Mouse (Mus musculus) olfactory bulb, adult 2 months (tissue): ENCODE measurements around the gene Hoxa6. TPM values are rescaled to one million over a fixed set of nuclear protein-coding genes. Genes with fewer than 3 reads are reported as not detected.

ENCODE experiments used
- H3K27ac ChIP-seq: fragments of 200-500 bp; 2 replicates; pipeline ENCODE4 v1.5.1; 2012; ENCODE audit warnings: low read depth, low read length; ENCODE audit not compliant: insufficient read depth
- H3K4me1 ChIP-seq: fragments of 200-500 bp; 2 replicates; pipeline ENCODE4 v1.6.1; 2012; ENCODE audit warnings: low read length; ENCODE audit not compliant: control insufficient read depth, insufficient read depth
- H3K4me3 ChIP-seq: fragments of 200-500 bp; 2 replicates; pipeline ENCODE4 v1.5.1; 2012; ENCODE audit warnings: mild to moderate bottlenecking, low read depth, low read length, moderate library complexity; ENCODE audit not compliant: insufficient read depth
- CTCF ChIP-seq: fragments of 200-500 bp; IDR thresholded peaks from 2 replicates; pipeline ENCODE4 v1.5.1; 2012; ENCODE audit warnings: low read depth, mild to moderate bottlenecking, low read length, moderate library complexity; ENCODE audit not compliant: insufficient read depth
- POLR2A ChIP-seq: fragments of 200-500 bp; IDR thresholded peaks from 2 replicates; pipeline ENCODE4 v1.6.1; 2012; ENCODE audit warnings: mild to moderate bottlenecking, low read depth, low read length, moderate library complexity; ENCODE audit not compliant: insufficient read depth
- WGBS: fragments of 180-500 bp; shearing (Covaris S2); methylation state at CpG from one replicate; pipeline ENCODE4 v1.1.7; 2018; 5-methylcytosine and 5-hydroxymethylcytosine counted together
- polyA plus RNA-seq: library from polyadenylated mRNA; stranded (reverse); fragments of >200 nt; gene quantifications from 2 replicates; pipeline ENCODE4 v1.2.4, GENCODE M21; 2012; ENCODE audit warnings: low replicate concordance; ENCODE audit not compliant: missing spikeins, insufficient read depth, insufficient read length

The Hoxa6 gene
- polyA plus RNA-seq, 1 experiment = not detected

DNA sequence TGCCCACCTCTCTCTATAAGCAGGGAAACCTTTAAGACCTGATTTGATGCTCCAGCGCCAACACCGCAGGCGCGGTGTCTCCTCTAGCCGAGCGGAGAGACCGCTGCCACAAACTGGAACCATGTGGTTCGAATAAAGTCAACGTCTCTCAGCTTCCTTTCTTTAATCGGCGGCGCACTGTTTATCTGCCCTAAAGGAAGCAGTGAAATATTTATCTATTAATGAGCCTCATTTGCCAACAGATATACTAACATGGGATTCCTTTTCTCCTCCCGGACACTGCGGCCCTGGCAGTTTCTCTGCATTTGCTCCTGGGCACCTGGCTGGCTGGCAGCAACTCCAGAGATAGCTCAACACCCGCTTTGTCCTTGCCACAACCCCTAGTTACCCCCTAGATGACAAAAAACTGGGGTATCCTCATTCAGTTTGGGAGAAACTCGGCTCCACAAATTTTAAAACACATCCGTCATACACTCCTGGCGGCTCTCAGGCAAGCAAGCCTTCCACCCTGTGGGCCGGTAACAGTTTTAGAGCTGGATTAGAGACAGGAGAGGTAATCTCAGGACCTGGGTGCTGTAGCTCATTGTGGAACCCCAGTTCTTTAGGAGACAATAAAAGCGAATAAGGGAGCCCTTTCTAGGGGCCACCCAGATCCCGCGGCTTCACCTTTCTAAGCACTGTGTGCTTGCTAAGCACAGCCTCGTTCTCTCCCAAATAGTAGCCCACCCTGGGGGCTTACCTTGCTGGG is 9.5 kb upstream of the Hoxa6 start:
- no peak overlapping the region for H3K4me3 ChIP-seq
- TF ChIP-seq CTCF (no peak), POLR2A (no peak)
- no peak overlapping the region for H3K27ac ChIP-seq
- peaks cover 6% of the 10 kb centered on the region for H3K4me1 ChIP-seq
- 7% methylated on average over 23 of the region's 23 CpGs for WGBS

DNA sequence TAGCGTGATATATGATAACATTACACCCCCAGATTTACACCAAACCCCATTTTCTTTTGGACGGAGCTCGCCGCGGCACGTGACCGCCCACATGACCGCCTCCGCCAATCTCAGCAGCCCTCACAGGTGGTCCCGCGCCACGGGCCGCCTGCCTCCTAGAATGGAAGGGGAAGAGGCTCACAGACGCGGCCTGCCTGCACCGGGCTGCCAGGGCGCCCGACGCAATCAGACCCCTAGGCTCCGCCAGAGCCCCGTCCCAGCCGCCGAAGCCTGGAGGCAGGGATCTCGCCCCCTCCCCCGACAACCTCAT is 8.9 kb upstream of the Hoxa6 start:
- 2% methylated on average over 25 of the region's 25 CpGs for whole genome bisulfite sequencing
- H3K27ac ChIP-seq = no peak overlapping the region
- TF ChIP-seq POLR2A (no peak), CTCF (no peak)
- H3K4me3 ChIP-seq = no peak overlapping the region
- H3K4me1 ChIP-seq = peaks cover 6% of the 10 kb centered on the region

DNA sequence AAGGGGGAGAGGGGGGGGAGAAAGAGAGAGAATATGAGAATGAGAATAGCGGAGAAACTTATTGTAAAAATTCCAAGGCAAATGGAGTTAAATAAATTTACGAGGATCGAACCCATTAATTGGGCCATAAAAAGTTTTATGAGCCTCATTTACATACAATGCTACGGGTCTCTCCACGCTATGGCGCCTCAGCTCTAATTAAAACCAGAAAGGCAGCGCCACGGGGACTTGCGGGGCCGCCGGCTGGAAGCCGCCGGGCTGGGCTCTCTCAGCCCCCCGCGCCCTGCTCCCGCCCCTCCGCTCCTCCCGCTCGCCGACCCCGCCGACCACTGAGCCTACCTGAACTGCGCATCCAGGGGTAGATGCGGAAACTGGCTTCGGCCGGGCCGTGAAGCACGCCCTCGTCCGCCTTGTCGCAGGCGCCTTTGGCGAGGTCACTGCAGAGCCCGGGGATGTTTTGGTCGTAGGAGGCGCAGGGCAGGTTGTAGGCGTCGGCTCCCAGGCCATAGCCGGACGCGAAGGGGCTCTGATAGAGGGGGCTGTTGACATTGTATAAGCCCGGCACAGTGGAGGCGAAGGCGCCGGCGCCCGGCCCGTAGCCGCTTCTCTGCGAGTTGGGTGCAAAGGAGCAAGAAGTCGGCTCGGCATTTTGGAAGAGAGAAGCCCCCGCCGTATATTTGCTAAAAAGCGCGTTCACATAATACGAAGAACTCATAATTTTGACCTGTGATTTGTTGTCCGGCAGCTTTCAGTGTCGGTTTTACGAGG is 8.4 kb upstream of the Hoxa6 start:
- TF ChIP-seq CTCF = no peak
- TF ChIP-seq POLR2A = no peak
- 4% methylated on average over 60 of the region's 60 CpGs for WGBS
- Histone ChIP-seq H3K4me1 (peaks cover 6% of the 10 kb centered on the region), H3K4me3 (no peak overlapping the region), H3K27ac (no peak overlapping the region)

DNA sequence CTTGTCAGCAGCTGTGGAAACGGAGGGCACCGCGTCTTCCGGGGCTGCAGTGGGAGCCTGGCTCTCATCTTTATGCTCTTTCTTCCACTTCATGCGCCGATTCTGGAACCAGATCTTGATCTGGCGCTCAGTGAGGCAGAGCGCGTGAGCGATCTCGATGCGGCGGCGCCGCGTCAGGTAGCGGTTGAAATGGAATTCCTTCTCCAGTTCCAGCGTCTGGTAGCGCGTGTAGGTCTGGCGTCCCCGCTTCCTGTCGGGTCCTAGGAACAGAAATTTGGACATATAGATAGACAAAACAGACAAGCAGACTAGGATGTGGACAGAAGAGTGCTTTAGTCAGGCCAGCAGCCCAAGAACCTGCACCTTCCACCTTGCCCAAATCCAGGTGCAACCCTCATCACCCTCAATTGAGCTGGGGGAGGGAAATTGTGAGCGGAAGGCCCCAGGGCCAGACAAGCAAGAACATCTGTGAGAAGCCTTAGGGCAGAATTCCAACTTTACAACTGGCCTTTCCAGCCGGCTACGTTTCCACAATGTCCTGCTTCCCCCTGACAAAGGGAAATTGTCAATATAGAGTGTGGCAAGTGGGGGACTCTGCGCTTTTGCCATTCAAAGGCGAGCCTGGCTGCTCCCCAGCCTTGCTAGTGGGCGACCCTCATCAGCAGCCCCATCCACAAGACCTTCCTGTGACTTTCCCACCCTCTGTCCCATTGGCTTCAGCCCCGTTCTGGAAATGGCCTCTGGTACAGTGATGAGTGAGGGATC is 7.4 kb upstream of the Hoxa6 start:
- Histone ChIP-seq H3K4me3 (no peak overlapping the region), H3K4me1 (no peaks in the 10 kb centered on the region), H3K27ac (no peak overlapping the region)
- 3% methylated on average over 30 of the region's 30 CpGs for WGBS
- no peak for TF ChIP-seq CTCF

DNA sequence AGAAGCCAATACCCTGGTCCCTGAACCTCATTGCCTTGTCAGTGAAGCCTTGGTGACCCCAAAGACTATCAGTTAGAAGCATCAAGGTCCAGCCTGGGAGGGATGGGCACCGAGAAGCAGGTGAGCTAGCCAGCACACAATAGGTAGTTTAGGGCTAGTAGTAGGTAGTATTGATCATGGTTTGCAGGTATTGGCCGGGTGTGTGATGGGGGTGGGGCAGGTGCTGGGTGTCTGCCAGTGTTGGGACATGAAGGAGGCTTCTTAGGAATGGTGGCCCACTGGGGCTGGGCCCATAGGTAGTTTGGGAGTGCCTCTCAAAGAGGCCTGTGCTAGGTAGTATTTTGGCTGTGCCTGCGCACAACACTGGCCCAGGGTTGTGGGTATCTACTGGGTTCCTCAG is 6.5 kb upstream of the Hoxa6 start:
- 11% methylated on average over 3 of the region's 3 CpGs for WGBS
- TF ChIP-seq CTCF (no peak), POLR2A (no peak)
- Histone ChIP-seq H3K27ac (no peak overlapping the region), H3K4me1 (no peaks in the 10 kb centered on the region), H3K4me3 (no peak overlapping the region)

DNA sequence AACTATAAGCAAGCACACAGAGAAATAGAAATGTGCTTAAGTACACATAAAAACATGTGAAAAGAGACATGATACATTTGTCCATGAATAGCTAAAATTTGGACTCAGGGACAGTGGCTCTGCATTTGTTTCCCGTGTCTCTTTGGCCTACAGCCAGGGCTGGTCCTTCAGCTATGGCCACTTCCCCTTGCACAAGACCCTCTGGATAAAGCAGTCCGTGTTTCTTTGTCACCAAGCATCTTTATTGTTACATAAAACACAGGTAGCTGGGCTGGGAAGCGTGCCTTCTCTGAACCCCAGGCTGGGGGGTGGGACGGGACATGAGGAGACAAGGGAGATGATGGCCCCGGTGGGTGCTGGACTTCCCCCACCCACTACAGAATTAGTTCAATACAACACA is 5.7 kb upstream of the Hoxa6 start:
- TF ChIP-seq CTCF (no peak), POLR2A (no peak)
- H3K4me3 ChIP-seq = no peak overlapping the region
- WGBS = 18% methylated on average over 5 of the region's 5 CpGs
- no peaks in the 10 kb centered on the region for H3K4me1 ChIP-seq
- no peak overlapping the region for H3K27ac ChIP-seq

DNA sequence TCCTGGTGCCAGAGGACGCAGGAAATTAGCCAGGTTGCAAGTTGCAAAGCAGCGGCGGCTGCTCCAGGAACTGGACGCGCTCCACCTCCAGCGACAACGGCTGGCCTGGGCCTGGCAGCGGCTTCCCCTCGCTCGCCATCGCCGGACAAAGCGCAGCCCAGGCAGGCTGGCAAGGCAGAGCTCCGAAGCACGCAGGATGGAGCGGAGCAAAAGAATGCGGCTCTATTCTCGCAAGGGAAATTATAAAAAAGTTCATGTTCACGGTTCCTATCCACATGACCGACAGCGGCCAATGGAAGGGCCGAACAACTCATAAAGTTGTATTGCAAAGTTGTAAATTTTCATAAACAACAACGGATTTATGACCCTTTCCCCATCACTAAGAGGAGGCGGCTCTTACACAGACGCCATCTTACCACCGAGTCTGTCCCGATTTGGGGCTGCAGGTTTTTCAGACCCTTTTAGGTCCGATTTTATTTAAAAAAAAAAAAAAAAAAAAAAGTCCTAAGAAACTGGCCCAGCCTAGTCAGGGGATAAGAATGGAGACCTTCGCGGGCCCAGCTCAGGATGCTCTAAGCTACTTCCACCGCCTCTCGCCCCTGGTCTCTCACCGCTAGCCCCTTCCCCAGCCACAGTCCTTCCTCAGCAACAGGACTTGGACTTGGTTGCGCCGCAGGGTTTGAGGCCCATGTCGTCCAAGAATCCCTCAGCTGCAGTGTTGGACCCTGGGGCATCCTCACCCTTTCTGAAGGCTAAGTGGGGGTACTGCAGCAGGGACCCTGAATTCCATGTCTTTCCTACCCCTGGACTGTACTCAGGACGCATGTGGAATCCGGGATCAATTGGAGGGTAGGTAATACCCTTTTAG is 4.8 kb upstream of the Hoxa6 start, which contains the start of the genes Hoxa3 and Gm28308:
Gene Hoxa3, minus strand, starts transcription at position 218 of the 868 bp plus-strand sequence.
Gene Gm28308, minus strand, starts transcription at position 221 of the 868 bp plus-strand sequence.
- Histone ChIP-seq H3K27ac (no peak within 1 kb of the TSS), H3K4me1 (no peaks in the 10 kb centered on the region), H3K4me3 (no peak within 1 kb of the TSS)
- TF ChIP-seq POLR2A (no peak), CTCF (no peak)
- 4% methylated on average over 38 of the region's 38 CpGs for WGBS

DNA sequence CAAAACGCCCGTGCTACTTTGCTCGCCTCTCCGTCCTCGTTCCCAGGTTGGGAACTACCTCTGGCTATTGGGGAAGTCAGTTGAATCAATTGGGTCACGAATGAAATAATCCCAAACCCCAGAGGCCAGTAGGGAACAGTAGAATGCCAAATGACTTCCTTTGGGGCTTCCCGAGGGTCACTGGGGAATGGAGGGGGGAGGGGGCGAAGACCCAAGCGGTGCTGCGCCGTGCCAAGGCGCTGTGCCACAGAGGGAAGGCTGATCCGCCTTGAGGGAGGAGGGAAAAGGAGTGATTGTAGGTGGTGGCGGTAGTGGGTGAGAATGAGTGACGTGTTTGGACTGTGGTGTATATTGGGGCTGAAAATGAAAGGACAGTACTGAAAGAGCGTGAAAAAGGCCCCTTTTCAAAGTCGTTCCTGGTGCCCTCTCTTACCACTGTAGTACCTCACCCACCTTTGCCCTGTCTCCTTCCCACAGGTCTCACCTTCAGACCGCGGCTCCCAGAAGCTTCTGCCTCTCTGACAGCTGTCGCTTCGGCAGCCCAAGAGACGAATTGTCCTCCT is 4.1 kb upstream of the Hoxa6 start:
- 3% methylated on average over 22 of the region's 22 CpGs for WGBS
- no peak overlapping the region for H3K27ac ChIP-seq
- TF ChIP-seq POLR2A (no peak), CTCF (no peak)
- H3K4me1 ChIP-seq = no peaks in the 10 kb centered on the region
- no peak overlapping the region for H3K4me3 ChIP-seq
